Mouse (Mus musculus) cerebellum, adult 8-10 months (tissue): ENCODE measurements around the gene Sncb.
"Not testable (repeated sequence)": the region's sequence is repeated elsewhere in the genome, so short reads cannot be mapped to it uniquely, and the experiment has no call there.

Source experiments
- DNase-seq: peaks from one replicate; pipeline ENCODE4 v3.0.0; 2022

The Sncb gene

GRCm38 (mm10) chr13:54766192-54766768, at the start of gene Sncb:
Gene Sncb (minus strand): TSS chr13:54766595.
- DNase-seq = peak; percentile 92

DNA sequence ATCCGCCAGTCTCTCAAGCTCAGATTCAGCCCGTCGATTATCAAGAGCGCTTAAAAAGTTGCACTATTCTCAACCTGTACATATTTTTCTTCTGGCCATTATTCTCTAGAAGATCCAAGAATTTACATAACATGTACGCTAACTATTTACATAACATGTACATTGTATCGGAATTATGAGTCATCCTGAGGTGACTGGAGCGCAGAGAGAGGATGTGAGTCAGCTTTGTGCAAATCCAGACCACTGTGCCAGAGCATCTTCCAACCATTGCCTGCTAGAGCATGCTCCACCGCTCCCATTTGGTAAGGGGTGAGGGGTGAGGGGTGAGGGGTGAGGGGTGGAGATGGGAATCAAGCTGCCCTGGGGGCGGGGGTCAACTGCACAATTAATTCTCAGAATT, 47.0 kb upstream of the Sncb start:
- no peak for DNase-seq

- DNase-seq = no peak
Measured at GRCm38 (mm10) chr13:54811476-54811875, 45.1 kb upstream of the Sncb start.

DNA sequence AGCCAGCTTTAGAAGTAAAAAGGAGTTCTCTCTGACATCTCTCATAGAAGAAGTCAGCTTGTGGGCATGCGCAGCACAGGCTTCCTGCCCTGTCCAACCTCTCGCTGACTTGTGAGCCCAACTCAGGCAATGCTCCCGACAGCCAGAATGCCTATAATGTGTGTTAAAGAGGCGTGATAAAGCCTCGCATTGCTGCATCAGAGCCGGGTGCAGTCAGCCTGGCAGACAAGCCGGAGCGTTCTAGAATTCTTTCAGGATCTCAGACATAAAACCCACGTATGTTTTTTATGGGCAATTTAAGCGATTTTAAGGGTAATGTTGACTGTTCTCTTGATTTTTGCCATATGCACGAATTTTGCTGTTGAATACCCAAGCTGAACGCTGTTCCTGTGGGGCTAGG, 41.7 kb upstream of the Sncb start:
- no peak for DNase-seq

GRCm38 (mm10) chr13:54806434-54806976, 40.1 kb upstream of the Sncb start:
- DNase-seq = no peak

DNA sequence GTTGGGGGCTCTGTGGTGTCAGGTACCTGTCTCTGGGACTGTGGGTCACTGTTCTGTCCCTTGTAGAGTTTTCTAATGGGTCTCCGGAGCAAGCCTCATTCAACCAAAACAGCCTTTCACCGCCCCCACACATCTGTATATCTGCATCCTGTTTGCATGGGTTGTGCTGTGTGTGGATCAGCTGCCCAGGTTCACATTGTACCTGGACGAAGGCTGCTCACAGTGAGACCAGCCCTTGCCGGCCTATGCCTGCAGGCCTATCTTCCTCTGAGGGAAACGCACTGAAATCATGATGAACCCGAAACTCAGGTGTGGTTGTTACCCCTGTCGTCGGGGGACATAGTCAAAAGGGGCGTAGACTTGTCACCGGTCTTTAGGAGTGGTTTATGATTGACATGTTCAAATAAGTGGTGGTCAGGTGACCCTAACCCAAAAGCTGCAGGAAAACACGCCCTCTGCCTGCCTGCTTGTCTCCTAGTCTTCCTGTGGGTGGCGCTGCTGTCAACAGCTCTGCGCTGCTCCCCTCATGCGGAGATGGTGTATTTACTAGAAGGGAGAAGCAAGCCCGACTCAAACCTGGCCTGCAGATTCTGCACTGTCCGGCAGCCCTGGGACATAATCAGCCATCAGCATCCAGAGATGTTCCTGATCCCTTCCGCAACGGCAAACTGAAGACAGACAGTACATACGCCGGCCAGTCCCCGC, 38.9 kb upstream of the Sncb start:
- peak; percentile 62 for DNase-seq

GRCm38 (mm10) chr13:54803010-54803409, 36.6 kb upstream of the Sncb start:
- no peak for DNase-seq

DNA sequence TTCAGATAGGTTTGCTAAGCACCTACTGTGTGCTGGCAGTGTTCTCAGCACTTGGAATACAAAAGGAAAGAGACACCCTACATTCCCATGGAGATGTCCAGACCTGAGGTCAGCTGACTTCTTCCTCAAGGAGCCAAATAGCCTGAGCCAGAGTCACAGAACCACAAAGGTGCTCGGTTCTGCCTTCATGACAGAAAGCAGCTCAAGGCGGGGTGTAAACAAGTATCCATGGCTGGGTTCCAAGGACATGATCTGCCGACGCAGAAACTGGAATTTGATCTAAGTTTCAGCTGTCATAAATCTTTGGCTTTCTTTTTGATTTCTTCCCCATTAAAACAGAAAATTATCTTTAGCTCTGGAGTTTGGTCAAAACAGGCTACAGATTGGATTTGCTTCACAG, 33.8 kb upstream of the Sncb start:
- DNase-seq = no peak

GRCm38 (mm10) chr13:54799701-54800100, 33.3 kb upstream of the Sncb start:
- peak; percentile 85 for DNase-seq

DNA sequence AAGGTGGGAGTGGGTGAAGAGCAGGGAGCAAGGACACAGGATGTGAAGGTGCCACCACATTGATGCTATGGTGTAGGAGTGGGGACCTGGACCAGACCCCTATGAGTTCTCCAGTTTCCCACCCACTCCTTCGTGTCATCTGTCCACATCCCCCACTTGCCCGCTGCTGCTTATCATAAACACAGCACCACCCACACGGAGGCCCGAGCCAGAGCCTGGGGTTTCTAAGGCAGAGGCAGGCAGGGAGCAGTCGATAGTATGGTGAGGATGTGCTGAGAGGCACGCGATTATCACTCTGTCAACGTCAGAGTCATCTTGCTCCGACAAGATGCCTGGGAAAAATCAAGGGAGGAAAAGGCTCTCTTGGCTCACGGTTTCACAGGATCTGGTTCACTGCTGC, 32.3 kb upstream of the Sncb start:
- no peak for DNase-seq

GRCm38 (mm10) chr13:54797861-54798643, 31.7 kb upstream of the Sncb start:
- DNase-seq = no peak

GRCm38 (mm10) chr13:54797356-54797755, 31.0 kb upstream of the Sncb start:
- DNase-seq = no peak

DNA sequence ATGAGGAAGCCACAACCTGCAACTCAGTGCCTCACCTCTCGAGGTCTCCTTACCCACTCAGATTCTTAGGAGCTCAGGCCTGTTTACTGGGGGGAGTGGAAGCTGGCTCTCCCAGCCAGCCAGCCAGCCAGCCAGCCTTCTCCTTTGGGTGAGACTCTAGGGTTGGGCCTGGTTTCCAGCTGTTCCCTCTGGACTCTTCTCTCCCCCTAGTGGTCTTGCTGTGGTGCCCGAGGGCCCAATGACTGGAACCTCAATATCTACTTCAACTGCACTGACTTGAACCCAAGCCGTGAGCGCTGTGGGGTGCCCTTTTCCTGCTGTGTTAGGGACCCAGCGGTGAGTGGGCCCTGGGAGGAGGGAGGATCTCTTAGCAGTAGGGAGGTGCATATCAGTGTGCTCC, 28.4 kb upstream of the Sncb start:
- DNase-seq = no peak

DNA sequence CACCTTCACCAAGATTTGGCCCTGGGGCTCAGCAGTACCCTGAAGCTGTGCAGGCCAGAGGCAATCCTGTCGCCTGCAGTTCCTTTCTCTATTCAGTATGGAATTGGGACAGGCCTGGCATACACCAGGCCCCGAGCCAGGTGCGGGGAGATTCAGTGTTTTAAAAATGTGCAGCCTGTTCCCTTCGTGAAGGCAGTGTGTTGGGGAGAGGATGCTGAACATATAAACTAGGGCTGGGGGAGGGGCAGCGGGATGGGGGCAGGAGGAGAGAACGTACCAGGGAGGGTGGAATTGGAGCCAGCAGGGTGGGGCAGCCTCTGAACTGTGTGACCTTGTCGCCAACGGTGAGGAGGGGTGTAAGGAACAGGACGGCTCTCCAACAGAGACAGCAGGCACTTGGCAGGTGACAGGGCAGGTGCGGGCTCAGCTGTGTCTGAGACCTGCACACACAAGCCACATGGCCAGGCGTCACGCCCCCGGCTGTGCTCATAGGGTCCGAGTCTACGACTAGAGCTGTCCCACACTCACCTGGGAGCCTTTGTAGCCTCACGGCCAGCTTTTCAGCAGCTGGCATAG, 27.7 kb upstream of the Sncb start:
- no peak for DNase-seq

DNA sequence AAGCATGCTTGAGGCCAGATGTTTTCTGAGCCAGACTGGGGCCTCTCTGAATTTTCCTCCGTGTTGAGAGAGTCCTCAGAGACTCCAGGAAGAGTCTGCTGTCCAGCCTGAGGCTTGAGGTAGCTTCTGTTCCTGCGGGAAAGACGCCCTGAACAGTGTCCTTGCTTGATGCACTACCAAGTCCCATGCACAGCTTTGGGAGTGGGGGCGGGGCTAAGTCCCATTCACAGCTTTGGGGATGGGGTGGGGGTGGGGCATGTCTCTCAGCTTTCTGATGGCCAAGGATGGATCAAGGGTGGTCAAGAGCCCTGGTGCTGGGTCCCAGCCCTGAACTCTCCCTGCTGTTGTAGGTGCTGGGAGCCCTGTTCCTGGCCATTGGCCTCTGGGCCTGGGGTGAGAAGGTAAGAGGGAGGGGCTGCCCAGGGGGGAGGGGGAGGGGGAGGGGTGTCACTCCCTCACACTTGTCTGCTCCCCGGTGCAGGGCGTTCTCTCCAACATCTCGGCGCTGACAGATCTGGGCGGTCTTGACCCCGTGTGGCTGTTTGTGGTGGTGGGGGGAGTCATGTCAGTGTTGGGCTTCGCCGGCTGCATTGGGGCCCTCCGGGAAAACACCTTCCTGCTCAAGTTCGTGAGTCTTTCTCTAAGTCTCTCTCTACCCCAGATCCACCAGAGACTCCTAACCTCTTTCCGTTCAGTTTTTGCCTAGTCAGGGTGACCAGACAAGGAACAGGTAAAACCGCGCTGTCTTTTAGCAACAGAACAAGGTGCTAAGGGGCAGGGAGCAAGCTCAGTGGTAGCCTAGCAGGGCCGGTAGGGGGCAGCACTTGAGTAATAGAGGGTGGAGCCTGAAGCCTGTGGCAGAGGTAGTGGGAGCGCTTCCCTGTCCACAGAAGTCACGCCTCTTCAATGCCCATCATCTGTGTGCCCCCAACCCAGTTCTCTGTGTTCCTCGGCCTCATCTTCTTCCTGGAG, 26.1 kb upstream of the Sncb start:
- DNase-seq = no peak

DNA sequence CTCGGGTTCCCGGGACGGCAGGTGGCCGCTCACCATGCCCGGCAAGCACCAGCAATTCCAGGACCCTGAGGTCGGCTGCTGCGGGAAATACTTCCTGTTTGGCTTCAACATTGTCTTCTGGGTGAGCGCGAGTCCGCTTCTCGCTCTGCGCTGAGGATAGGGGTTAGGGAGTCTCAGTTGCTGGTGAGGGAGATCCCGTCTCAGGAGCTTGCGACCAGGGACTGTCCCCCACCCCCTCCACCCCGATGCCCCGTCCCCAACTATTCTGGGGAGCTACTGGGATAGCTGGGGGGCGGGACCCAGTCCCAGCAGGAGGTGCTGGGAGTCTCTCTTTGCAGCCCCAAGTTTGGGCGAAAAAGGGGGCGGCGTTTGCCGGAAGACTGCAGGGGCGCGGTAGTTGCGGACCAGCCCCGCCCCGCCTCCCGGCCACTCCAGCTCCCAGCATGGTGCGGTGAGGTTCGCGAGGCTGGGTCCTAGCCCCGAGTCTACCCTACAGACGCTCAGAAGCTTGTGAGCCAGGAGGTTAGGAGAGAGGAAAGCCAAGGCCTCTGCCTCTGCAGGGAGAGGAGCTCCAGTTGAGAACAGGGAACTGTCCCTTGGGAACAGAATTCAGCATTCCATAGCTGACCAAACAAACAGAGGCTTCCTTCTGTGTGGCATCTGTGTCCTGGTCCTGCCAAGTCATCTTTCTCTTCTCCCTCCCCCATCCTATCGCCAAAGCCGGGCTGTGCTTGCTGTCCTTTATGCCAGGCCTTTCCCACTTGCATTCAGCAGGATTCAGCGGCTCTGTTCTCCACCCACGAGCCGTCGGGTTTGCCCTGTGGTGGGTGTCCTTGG, 23.4 kb upstream of the Sncb start:
- peak; percentile 76 for DNase-seq

DNA sequence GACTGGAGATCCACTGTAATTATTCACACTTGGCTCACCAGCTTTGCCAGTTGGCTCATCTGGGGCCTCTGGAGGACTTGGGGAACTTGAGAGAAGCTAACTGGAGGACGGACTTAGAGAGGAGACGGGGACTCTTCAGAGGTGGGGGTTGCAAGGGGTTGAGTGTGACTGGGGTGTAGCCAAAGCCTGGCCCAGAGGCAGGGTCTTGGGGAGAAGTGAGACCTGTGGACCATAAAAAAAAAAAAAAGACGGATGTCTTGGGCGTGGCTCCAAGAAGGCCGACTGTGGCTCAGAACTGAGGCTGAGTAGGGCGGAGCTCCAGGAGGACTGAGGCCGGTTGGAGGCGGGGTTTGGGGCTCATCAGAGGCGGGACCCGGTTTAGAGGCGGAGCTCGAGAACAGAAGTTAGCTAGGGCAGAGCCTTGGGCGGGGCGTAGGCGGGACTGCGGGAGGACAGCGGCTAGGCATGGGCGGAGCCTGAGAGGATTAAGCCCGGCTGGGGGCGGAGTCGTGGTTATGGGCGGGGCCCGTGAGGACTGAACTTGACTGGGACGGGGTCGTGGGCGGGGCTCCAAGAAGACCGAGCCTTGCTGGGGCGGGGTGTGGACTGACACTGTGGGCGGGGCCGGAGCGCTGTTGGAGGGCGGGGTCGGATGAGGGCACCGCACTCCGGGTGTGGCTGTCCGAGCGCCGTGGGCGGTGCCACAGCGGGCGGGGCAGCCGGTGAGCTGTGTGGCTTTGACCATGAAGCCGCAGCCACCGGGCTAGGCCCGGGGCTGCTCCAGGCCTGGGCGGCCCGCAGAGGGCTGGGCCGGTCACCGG, 22.6 kb upstream of the Sncb start, which contains the start of gene Tspan17:
Gene Tspan17, plus strand, starts transcription at position 638 of the 821 bp plus-strand sequence.
- peak; percentile 98 for DNase-seq

DNA sequence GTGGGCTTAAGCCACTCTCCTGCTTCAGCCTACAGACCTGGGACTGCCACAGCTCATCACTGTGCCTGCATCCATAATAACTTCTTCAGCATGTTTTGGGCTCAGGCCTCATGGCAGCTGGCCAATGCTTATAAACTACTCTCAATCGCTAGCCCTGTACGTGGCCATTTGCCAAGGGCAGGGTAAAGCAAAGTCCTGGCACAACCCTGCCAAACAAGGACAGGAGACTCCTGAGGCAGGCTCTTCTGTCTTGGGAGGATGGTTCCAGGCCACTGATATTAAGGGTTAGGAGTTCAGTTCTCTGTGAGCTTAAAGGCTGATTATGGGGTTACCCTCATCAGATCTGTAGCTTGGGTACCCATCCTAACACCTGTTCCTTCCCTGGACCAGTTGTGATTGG, 21.2 kb upstream of the Sncb start:
- not testable (repeated sequence) for DNase-seq

DNA sequence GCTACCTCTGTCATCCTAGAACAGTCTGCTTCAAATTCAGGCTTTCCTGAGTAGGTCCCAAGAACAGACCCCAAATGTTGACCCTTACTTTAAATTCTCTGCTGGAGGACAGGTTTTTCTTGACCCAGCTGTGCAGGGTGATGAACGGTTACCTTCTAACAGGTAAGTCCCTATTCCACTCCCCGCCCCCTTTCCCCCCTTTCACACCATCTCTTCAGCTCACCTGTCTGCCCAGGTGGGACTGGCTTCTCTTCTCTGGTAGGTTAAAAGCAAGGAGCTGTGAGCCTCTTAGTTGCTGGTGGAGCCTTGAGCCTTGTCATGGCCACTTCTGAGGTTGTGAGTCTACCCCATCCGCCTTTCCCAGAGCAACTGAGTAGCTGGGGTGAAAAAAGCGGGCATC, 17.3 kb upstream of the Sncb start, which contains the start of gene Eif4e1b:
Gene Eif4e1b, plus strand, starts transcription at position 301 of the 400 bp plus-strand sequence.
- DNase-seq = no peak

DNA sequence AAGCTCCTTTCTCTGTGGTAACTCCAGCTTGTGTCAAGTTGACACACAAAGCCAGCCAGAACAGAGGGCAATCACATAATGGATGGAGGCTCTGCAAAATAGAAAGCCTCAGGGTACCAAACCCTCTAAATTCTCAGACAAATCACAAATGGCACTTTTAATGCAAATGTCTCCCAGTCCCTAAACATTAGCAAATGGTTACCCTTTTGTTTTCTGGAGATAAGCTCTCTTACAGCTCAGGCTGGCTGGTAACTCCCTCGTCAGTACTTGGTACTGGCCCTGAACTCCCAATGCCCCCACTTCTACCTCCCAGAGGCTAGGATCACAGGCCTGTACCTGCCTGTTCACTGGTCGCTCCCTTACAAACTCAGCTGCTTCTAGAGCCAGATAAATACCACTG, 16.8 kb upstream of the Sncb start:
- no peak for DNase-seq
